Mouse (Mus musculus) midbrain, embryonic 12.5 days (tissue): ENCODE measurements around the gene H6pd. TPM values are rescaled to one million over a fixed set of nuclear protein-coding genes. Genes with fewer than 3 reads are reported as not detected.

Source experiments
- ATAC-seq: fragments of 200-750 bp; cut with Nextera tagmentation; 2 replicates; pipeline ENCODE4 v1.8.0; 2017; ENCODE audit warnings: low read depth, moderate TSS enrichment, moderate library complexity; ENCODE audit not compliant: low FRiP score
- H3K27ac ChIP-seq: fragments of 300-500 bp; sonication (generic); replicated peaks from 2 replicates; pipeline ENCODE4 v1.5.1; 2016; ENCODE audit warnings: mild to moderate bottlenecking
- H3K27me3 ChIP-seq: fragments of 300-500 bp; sonication (generic); 2 replicates; pipeline ENCODE4 v1.6.1; 2016; ENCODE audit warnings: mild to moderate bottlenecking
- H3K36me3 ChIP-seq: fragments of 300-500 bp; sonication (generic); 2 replicates; pipeline ENCODE4 v1.6.1; 2016
- H3K4me1 ChIP-seq: fragments of 300-500 bp; sonication (generic); 2 replicates; pipeline ENCODE4 v1.6.1; 2016
- H3K4me2 ChIP-seq: fragments of 300-500 bp; sonication (generic); replicated peaks from 2 replicates; pipeline ENCODE4 v1.6.1; 2016; ENCODE audit warnings: mild to moderate bottlenecking, moderate library complexity
- H3K4me3 ChIP-seq: fragments of 300-500 bp; sonication (generic); 2 replicates; pipeline ENCODE4 v1.5.1; 2016; ENCODE audit warnings: mild to moderate bottlenecking
- H3K9ac ChIP-seq: fragments of 300-500 bp; sonication (generic); replicated peaks from 2 replicates; pipeline ENCODE4 v1.6.1; 2016; ENCODE audit warnings: mild to moderate bottlenecking, moderate library complexity
- H3K9me3 ChIP-seq: fragments of 300-500 bp; sonication (generic); 2 replicates; pipeline ENCODE4 v1.6.1; 2016; ENCODE audit warnings: mild to moderate bottlenecking
- WGBS: fragments of 180-500 bp; shearing (Covaris S2); methylation state at CpG from one replicate; pipeline ENCODE4 v1.1.7; 2016; 5-methylcytosine and 5-hydroxymethylcytosine counted together
- polyA plus RNA-seq: library from polyadenylated mRNA; unstranded; fragments of >200 nt; fragmentation: Nextera tagmentation; extraction: Ambion mirVana; gene quantifications from 2 replicates; pipeline ENCODE4 v1.2.1, GENCODE M21; 2016

H6pd gene
- polyA plus RNA-seq, 1 experiment from 2014 or later, result 4.1 TPM

- ATAC-seq, result no peak
- 84% methylated on average over 9 of the region's 9 CpGs for WGBS
- no peaks in the 10 kb centered on the region for H3K27me3 ChIP-seq
These were observed 76.6 kb downstream of the H6pd start for GRCm38 (mm10) chr4:149932108-149932815.

GRCm38 (mm10) chr4:149930755-149931154, 78.1 kb downstream of the H6pd start:
- no peaks in the 10 kb centered on the region for H3K27me3 ChIP-seq
- no peak overlapping the region for H3K9ac ChIP-seq
- no peak overlapping the region for H3K4me3 ChIP-seq
- H3K27ac ChIP-seq, result no peak overlapping the region
- ATAC-seq, result no peak
- WGBS, result 71% methylated on average over 3 of the region's 3 CpGs
- H3K4me2 ChIP-seq, result no peak overlapping the region
- no peaks in the 10 kb centered on the region for H3K4me1 ChIP-seq
- no peaks in the 10 kb centered on the region for H3K9me3 ChIP-seq
- no peaks in the 10 kb centered on the region for H3K36me3 ChIP-seq

More at GRCm38 (mm10) chr4:149932108-149932815, 76.6 kb downstream of the H6pd start:
- Histone ChIP-seq H3K4me1 (no peaks in the 10 kb centered on the region), H3K9me3 (no peaks in the 10 kb centered on the region), H3K4me3 (no peak overlapping the region), H3K27ac (no peak overlapping the region), H3K9ac (no peak overlapping the region), H3K4me2 (no peak overlapping the region), H3K36me3 (no peaks in the 10 kb centered on the region)

Other genes starting within 250 kb of the H6pd start
- 17.3 and 17.5 TPM in 2 replicates for gene Slc25a33, start 234.7 kb downstream of the H6pd start, polyA plus RNA-seq
- gene Spsb1, start 54.0 kb downstream of the H6pd start, polyA plus RNA-seq, result 8.0 and 11.8 TPM in 2 replicates
- 0.43 and 0.58 TPM in 2 replicates for gene Gpr157, start 78.3 kb upstream of the H6pd start, polyA plus RNA-seq
- 1.4 and 1.8 TPM in 2 replicates for gene Slc2a5, start 110.3 kb upstream of the H6pd start, polyA plus RNA-seq
- gene Slc2a7, start 139.9 kb upstream of the H6pd start, polyA plus RNA-seq, result not detected in 2 replicates
- not detected in 2 replicates for gene Car6, start 192.3 kb upstream of the H6pd start, polyA plus RNA-seq
- 1,057 and 1,083 TPM in 2 replicates for gene Eno1, start 227.7 kb upstream of the H6pd start, polyA plus RNA-seq